In the genomic region with DNA sequence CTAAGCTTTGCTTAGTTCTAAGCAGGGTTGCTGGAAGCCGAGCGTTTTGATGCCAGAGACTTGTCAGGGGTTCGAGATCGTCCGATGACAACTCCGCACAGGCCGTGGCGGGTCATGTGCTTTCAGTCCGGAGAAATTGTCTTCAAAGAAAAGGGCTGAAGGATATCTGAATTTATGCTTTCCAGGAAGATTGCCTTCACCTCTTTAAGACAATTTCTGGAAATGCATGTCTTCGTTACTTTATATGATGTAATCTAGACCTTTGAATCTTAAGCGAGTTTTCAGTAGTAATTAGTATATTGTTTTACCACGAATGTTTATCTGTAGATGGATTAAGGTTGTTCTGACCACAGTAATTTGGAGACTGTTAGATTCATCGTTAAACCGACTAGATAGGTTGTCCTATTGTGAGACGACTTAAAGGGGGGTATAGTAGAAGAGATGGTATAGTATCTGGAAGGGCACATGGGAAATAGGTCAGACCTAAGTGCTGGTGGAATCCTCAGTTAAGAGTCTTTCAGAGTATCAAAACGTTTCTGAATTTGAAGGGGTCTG, we compare ENCODE assay signal across 9 mouse cellular contexts. TPM values are rescaled to one million over a fixed set of nuclear protein-coding genes. Genes with fewer than 3 reads are reported as not detected.
DNase-seq lines count a peak whose midpoint lies in the region; ATAC-seq and TF ChIP-seq lines count a peak whose summit lies in the region.
"Had no signal": no experiment of that assay in that cellular context is flagged by ENCODE, and none has a peak within 500 bp of the region (broad histone marks: within the 10 kb centered on the region; RNA-seq: fewer than 3 reads in every experiment).

No protein-coding gene starts in this region.

- peak overlapping the region; percentile 67 for H3K4me3 ChIP-seq in liver, adult 2 months (ENCODE audit: insufficient read depth, low read depth, low read length)
- peak overlapping the region; percentile 71 for H3K4me3 ChIP-seq in embryonic facial prominence, embryonic 11.5 days (ENCODE audit: low read depth, low read length)
- peak overlapping the region; percentile 83 for H3K4me3 ChIP-seq in intestine, embryonic 15.5 days (replicated peaks)
- peak overlapping the region; percentile 77 for H3K4me3 ChIP-seq in neural tube, embryonic 13.5 days

- TF ChIP-seq POLR2A in liver, adult 2 months (IDR thresholded peaks at IDR 0.05; ENCODE audit: extremely low read depth, insufficient read depth, low read length), result no peak

- peaks cover 6% of the 10 kb centered on the region for H3K4me1 ChIP-seq in liver, adult 2 months (ENCODE audit: control insufficient read depth, insufficient read depth, low read length)
- H3K4me1 ChIP-seq in embryonic facial prominence, embryonic 11.5 days (ENCODE audit: control insufficient read depth, insufficient read depth, low read length), result no peaks in the 10 kb centered on the region
- H3K4me1 ChIP-seq in intestine, embryonic 15.5 days (replicated peaks), result peaks cover 3% of the 10 kb centered on the region; the same call in 1 of the 2 replicates
- peaks cover 28% of the 10 kb centered on the region for H3K4me1 ChIP-seq in neural tube, embryonic 13.5 days (replicated peaks)

- H3K9ac ChIP-seq in liver, adult 2 months (ENCODE audit: low read depth, low read length), result peak overlapping the region; percentile 79
- peak overlapping the region; percentile 80 for H3K9ac ChIP-seq in embryonic facial prominence, embryonic 11.5 days (replicated peaks; ENCODE audit: low read length)
- H3K9ac ChIP-seq in intestine, embryonic 15.5 days, result peak overlapping the region; percentile 87
- peak overlapping the region; percentile 84 for H3K9ac ChIP-seq in neural tube, embryonic 13.5 days

- H3K79me2 ChIP-seq in liver, adult 2 months (ENCODE audit: control insufficient read depth, insufficient read depth, low read length), result no peaks in the 10 kb centered on the region; the same call in 1 of the 2 replicates

- TF ChIP-seq CTCF in liver, adult 2 months (IDR thresholded peaks at IDR 0.05; ENCODE audit: low read depth, low read length), result no peak

- peaks cover 35% of the 10 kb centered on the region for H3K36me3 ChIP-seq in liver, adult 2 months (ENCODE audit: control insufficient read depth, insufficient read depth, low read length)
- peaks cover 11% of the 10 kb centered on the region for H3K36me3 ChIP-seq in embryonic facial prominence, embryonic 11.5 days (replicated peaks; ENCODE audit: control insufficient read depth, insufficient read depth, low read depth, low read length)
- H3K36me3 ChIP-seq in intestine, embryonic 15.5 days, result peaks cover 34% of the 10 kb centered on the region
- H3K36me3 ChIP-seq in neural tube, embryonic 13.5 days, result peaks cover 41% of the 10 kb centered on the region

- H3K9me3 ChIP-seq in embryonic facial prominence, embryonic 11.5 days (replicated peaks; ENCODE audit: control insufficient read depth, low read length), result no peaks in the 10 kb centered on the region
- no peaks in the 10 kb centered on the region for H3K9me3 ChIP-seq in intestine, embryonic 15.5 days
- no peaks in the 10 kb centered on the region for H3K9me3 ChIP-seq in neural tube, embryonic 13.5 days

- peak overlapping the region; percentile 72 for H3K27ac ChIP-seq in liver, adult 2 months (replicated peaks; ENCODE audit: insufficient read depth, low read depth, low read length)
- H3K27ac ChIP-seq in embryonic facial prominence, embryonic 11.5 days (replicated peaks; ENCODE audit: low read depth, low read length), result no peak overlapping the region
- H3K27ac ChIP-seq in intestine, embryonic 15.5 days, result peak overlapping the region; percentile 91
- peak overlapping the region; percentile 81 for H3K27ac ChIP-seq in neural tube, embryonic 13.5 days (replicated peaks)

- H3K27me3 ChIP-seq in liver, adult 2 months (ENCODE audit: control insufficient read depth, insufficient read depth, low read length), result no peaks in the 10 kb centered on the region
- no peaks in the 10 kb centered on the region for H3K27me3 ChIP-seq in embryonic facial prominence, embryonic 11.5 days (ENCODE audit: control insufficient read depth, insufficient read depth, low read length)
- H3K27me3 ChIP-seq in intestine, embryonic 15.5 days (replicated peaks), result no peaks in the 10 kb centered on the region
- H3K27me3 ChIP-seq in neural tube, embryonic 13.5 days, result no peaks in the 10 kb centered on the region

- no peak for ATAC-seq in embryonic facial prominence, embryonic 11.5 days (replicated peaks; ENCODE audit: insufficient number of reproducible peaks, low FRiP score, low TSS enrichment, low read depth)
- ATAC-seq in intestine, embryonic 15.5 days, result no peak
- no peak for ATAC-seq in neural tube, embryonic 13.5 days (ENCODE audit: low read depth)
- no peak for ATAC-seq in megakaryocyte progenitor cell, adult 5-6 weeks (replicated peaks; ENCODE audit: poor library complexity)

- peak overlapping the region; percentile 71 for H3K4me2 ChIP-seq in embryonic facial prominence, embryonic 11.5 days (ENCODE audit: low read depth, low read length)
- peak overlapping the region; percentile 65 for H3K4me2 ChIP-seq in intestine, embryonic 15.5 days (replicated peaks)
- peak overlapping the region; percentile 94 for H3K4me2 ChIP-seq in neural tube, embryonic 13.5 days

- 1% methylated on average over 16 of the region's 16 CpGs for WGBS in liver, adult 2 months
- WGBS in embryonic facial prominence, embryonic 11.5 days, result 0% methylated on average over 16 of the region's 16 CpGs
- under 1% methylated on average over 16 of the region's 16 CpGs for WGBS in intestine, embryonic 15.5 days
- under 1% methylated on average over 16 of the region's 16 CpGs for WGBS in neural tube, embryonic 13.5 days

- DNase-seq in liver, adult 2 months (ENCODE audit: extremely low read depth, low read depth, low spot score), result no peak
- no peak for DNase-seq in liver
- no peak for DNase-seq in embryonic facial prominence, embryonic 11.5 days (ENCODE audit: low spot score)
- no peak for DNase-seq in spleen, postnatal 36 days (ENCODE audit: low spot score in 2 of 2)
- no peak for DNase-seq in cerebellum, adult 11-12 months

RNA-seq across cellular contexts. Expression of a gene that starts 0.6 kb away (rescaled TPM):
- total RNA-seq in liver, adult 2 months (2014; rRNA removed), result 401 and 408 TPM in 2 replicates
- 250 and 270 TPM in 2 replicates for polyA plus RNA-seq in liver, adult 2 months (2012; rRNA removed)
- polyA plus RNA-seq in embryonic facial prominence, embryonic 11.5 days (2014; fragmentation: Nextera tagmentation; extraction: Ambion mirVana), result 1,345 and 1,364 TPM in 2 replicates
- polyA plus RNA-seq in intestine, embryonic 15.5 days (2015; fragmentation: Nextera tagmentation; extraction: Ambion mirVana), result 1,198 and 1,252 TPM in 2 replicates
- 668 and 699 TPM in 2 replicates for polyA plus RNA-seq in neural tube, embryonic 13.5 days (2015; fragmentation: Nextera tagmentation; extraction: Ambion mirVana)
- 4,149 and 4,331 TPM in 2 replicates for total RNA-seq in megakaryocyte progenitor cell, adult 5-6 weeks (2015)
- total RNA-seq in megakaryocyte progenitor cell, adult 5-6 weeks (2017), result 2,914 and 3,251 TPM in 2 replicates

RNA-seq across cellular contexts. Expression of a gene that starts 0.8 kb away (rescaled TPM):
- 0.94 and 1.6 TPM in 2 replicates for total RNA-seq in liver, adult 2 months (2014; rRNA removed)
- 0.12 and 0.25 TPM in 2 replicates for polyA plus RNA-seq in liver, adult 2 months (2012; rRNA removed)
- 30.9 and 31.9 TPM in 2 replicates for polyA plus RNA-seq in embryonic facial prominence, embryonic 11.5 days (2014; fragmentation: Nextera tagmentation; extraction: Ambion mirVana)
- polyA plus RNA-seq in intestine, embryonic 15.5 days (2015; fragmentation: Nextera tagmentation; extraction: Ambion mirVana), result 20.4 and 21.6 TPM in 2 replicates
- polyA plus RNA-seq in neural tube, embryonic 13.5 days (2015; fragmentation: Nextera tagmentation; extraction: Ambion mirVana), result 5.0 and 9.5 TPM in 2 replicates
- total RNA-seq in megakaryocyte progenitor cell, adult 5-6 weeks (2015), result 37.7 and 48.5 TPM in 2 replicates
- 134 and 155 TPM in 2 replicates for total RNA-seq in megakaryocyte progenitor cell, adult 5-6 weeks (2017)

RNA-seq across cellular contexts. Expression of a gene that starts 5.3 kb away (rescaled TPM):
- total RNA-seq in liver, adult 2 months (2014; rRNA removed), result 11.2 and 13.9 TPM in 2 replicates
- polyA plus RNA-seq in liver, adult 2 months (2012; rRNA removed), result 5.6 and 7.3 TPM in 2 replicates
- polyA plus RNA-seq in embryonic facial prominence, embryonic 11.5 days (2014; fragmentation: Nextera tagmentation; extraction: Ambion mirVana), result 23.8 and 26.0 TPM in 2 replicates
- 29.3 and 39.6 TPM in 2 replicates for polyA plus RNA-seq in intestine, embryonic 15.5 days (2015; fragmentation: Nextera tagmentation; extraction: Ambion mirVana)
- polyA plus RNA-seq in neural tube, embryonic 13.5 days (2015; fragmentation: Nextera tagmentation; extraction: Ambion mirVana), result 38.4 and 43.0 TPM in 2 replicates
- 16.5 and 20.7 TPM in 2 replicates for total RNA-seq in megakaryocyte progenitor cell, adult 5-6 weeks (2015)
- total RNA-seq in megakaryocyte progenitor cell, adult 5-6 weeks (2017), result 47.4 and 48.2 TPM in 2 replicates

RNA-seq across cellular contexts. Expression of a gene that starts 56.8 kb away (rescaled TPM):
- not detected in 2 replicates for total RNA-seq in liver, adult 2 months (2014; rRNA removed)
- not detected in 2 replicates for polyA plus RNA-seq in liver, adult 2 months (2012; rRNA removed)
- polyA plus RNA-seq in embryonic facial prominence, embryonic 11.5 days (2014; fragmentation: Nextera tagmentation; extraction: Ambion mirVana), result not detected in 2 replicates
- 0.13 and 0.15 TPM in 2 replicates for polyA plus RNA-seq in intestine, embryonic 15.5 days (2015; fragmentation: Nextera tagmentation; extraction: Ambion mirVana)
- polyA plus RNA-seq in neural tube, embryonic 13.5 days (2015; fragmentation: Nextera tagmentation; extraction: Ambion mirVana), result not detected in 2 replicates
- total RNA-seq in megakaryocyte progenitor cell, adult 5-6 weeks (2015), result not detected in 2 replicates
- total RNA-seq in megakaryocyte progenitor cell, adult 5-6 weeks (2017), result not detected in 2 replicates
- total RNA-seq: layer of hippocampus, adult 18-20 months had no signal
